Mouse (Mus musculus) lung, adult 2 months (tissue): ENCODE results near the gene Per3.

Experiments
- CTCF ChIP-seq: fragments of 200-500 bp; IDR thresholded peaks from 2 replicates; pipeline ENCODE4 v1.5.1; 2011; ENCODE audit warnings: mild to moderate bottlenecking, low read length, control low read depth; ENCODE audit not compliant: insufficient read depth
- POLR2A ChIP-seq: fragments of 200-500 bp; IDR thresholded peaks from 2 replicates; pipeline ENCODE4 v1.6.1; 2011; ENCODE audit warnings: low read depth, mild to moderate bottlenecking, control low read depth, low read length, borderline replicate concordance; ENCODE audit errors: extremely low read depth

DNA sequence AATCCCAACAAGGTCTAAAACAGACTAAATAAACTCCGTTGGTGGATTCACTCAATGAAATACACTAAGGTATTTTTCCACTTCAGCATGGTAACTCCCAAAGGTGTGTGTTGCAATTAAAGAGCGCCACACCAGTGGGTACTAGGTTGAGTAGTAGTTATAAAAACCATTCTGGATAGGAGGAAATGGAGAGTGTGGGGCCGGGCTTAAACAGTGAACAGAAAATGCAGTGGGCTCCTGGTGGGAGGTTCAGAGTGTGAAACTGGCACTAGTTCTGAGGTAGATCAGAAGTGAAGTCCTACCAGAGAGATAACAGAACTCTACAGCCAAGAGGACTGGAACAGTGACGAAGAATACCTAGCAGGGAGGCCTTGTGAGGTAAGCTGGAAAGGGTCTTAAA is 14.2 kb upstream of the Per3 start:
- TF ChIP-seq POLR2A (no peak), CTCF (no peak)
